Mouse (Mus musculus): Measurements from ENCODE around the gene Tomt.

Gene Tomt

DNA sequence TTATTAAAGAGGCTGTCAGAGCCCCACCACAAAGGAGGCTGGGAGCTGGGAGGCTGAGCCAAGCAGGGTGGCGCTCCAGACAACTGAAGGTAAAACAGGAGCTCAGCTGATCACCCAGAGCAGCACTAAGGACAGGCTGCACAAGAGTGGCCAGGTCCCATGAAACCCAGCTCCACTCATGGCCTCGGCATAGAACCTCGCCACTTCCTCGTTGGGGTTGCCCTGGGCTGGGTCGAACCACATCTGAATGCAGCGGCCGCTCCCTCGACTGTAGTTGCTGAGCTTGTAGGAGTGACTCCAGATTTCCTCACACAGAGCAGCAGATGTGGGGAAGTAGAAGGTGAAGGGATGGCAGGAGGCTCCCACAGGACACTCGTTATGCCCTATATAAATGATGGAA lies 47.8 kb downstream of the Tomt start:
- no peak for DNase-seq (ENCODE audit: low spot score in 2 of 2)

DNA sequence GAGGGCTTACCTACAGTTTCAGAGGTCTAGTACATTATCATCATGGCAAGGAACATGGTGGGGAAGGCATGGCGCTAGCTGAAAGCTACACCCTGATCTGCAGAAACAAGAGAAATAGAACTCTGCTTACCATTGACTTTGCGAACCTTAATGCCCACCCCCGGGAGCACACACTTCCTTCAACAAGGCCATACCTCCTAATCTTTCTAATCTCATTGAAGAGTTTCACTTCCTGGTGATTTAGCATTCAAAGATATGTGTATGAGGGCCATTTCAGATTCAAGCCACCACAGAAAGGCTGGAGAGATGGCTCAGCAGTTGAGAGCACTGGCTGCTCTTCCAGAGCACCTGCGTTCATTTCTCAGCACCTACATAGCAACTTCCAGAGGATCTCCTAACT lies 49.1 kb downstream of the Tomt start, which contains the start of gene Folr2:
Folr2 (minus strand) TSS at position 101 of the 400 bp plus-strand sequence.
- DNase-seq (ENCODE audit: low spot score in 2 of 2) = no peak

DNA sequence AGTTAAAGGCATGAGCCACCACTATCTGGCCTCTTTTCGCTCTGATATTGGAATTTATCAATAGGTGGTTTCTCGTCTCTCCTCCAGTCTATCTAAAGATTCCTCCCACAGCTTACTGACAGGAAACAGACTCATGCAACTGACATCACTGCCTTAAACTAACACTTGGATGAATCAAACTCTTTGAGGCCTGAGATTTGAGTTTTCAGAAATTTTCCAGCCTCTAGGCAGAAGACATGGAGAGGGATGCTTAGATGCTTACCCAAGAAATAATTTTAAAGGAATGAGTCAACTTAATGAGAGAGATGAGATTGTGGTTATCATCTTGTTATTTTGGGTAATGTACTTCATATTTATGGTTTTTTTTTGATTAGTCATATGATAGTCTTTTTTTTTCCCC lies 52.3 kb downstream of the Tomt start:
- DNase-seq (ENCODE audit: low spot score in 2 of 2) = no peak

DNA sequence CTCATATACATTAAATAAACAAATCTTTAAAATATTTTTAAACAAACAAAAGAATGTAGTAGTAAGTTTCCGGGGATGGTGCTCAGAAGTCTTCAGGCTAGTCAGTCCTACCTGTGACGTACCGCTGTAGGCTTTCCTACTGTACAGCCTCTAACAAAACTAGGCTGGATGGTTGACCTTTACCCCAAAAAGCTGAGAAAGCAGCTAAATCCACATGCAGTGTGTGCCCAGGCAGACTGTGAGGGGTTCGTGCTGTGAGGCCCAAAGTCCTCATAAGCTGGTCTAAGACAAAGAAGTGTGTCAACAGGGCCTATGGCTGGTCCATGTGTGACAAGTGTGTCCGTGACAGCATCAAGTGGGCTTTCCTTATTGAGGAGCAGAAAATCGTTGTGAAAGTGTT lies 53.3 kb downstream of the Tomt start:
- DNase-seq (ENCODE audit: low spot score in 2 of 2) = no peak

DNA sequence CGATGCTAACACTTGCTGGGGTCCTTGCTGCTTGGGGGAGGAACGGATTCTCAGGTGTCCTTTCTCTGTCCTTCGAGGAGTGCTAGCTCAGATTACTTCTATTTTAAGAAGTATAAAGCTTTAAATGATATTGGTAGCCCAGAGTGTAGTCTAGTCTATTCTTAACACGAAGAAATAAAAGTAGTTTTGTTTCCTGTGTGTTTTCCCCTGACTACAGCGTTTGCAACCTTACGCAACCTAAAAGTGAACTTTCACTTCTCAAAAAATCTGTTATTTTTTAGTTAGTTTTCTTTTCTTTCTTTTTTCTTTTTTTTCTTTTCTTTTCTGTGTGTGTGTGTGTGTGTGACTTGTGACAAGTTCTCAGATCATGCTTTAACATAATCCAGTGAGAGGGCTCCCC lies 54.5 kb downstream of the Tomt start:
- no peak for DNase-seq (ENCODE audit: low spot score in 2 of 2)
